Mouse (Mus musculus): ENCODE measurements around the gene Wnt3.

- TF ChIP-seq POLR2A (IDR thresholded peaks at IDR 0.05; ENCODE audit: borderline replicate concordance, extremely low read depth, low read depth, low read length) (no peak), CTCF (IDR thresholded peaks at IDR 0.05; ENCODE audit: insufficient read depth, low read length) (no peak)
Measured at GRCm38 (mm10) chr11:103816719-103817118, 42.8 kb downstream of the Wnt3 start.

Measured in lung, adult 2 months (tissue).